Mouse (Mus musculus): ENCODE measurements around the gene Six1.

DNA sequence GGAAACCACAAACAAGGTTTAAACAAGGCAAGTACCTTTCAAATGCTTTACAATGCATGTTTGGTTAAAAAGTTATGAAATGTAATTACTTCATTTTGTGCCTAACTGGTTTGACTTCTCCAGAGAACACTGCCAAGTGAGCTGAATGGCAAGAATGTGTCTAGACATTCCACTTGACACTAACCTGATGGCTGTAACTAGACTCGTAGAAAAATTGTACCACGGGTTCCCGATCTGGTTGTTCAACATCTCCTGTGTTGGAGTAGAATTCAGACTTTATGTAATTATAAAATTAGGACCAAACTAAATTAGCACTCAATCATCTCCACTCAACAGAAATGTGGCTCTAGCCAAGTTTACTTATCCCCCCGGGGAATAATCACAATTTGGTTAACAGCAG lies 44.9 kb upstream of the Six1 start:
- TF ChIP-seq POLR2A (IDR thresholded peaks at IDR 0.05; ENCODE audit: borderline replicate concordance, insufficient read depth, low read length) (no peak), CTCF (IDR thresholded peaks at IDR 0.05; ENCODE audit: borderline replicate concordance, insufficient read depth, low read depth, low read length) (no peak)

Data from cerebellum, adult 2 months (tissue).